Mouse (Mus musculus) intestine, embryonic 15.5 days (tissue): ENCODE data around the gene Ankrd36. TPM values are rescaled to one million over a fixed set of nuclear protein-coding genes. Genes with fewer than 3 reads are reported as not detected.

Source experiments
- ATAC-seq: fragments of 200-750 bp; cut with Nextera tagmentation; 2 replicates; pipeline ENCODE4 v1.8.0; 2017; ENCODE audit warnings: moderate TSS enrichment, moderate library complexity
- H3K27ac ChIP-seq: fragments of 300-500 bp; sonication (generic); 2 replicates; pipeline ENCODE4 v1.5.1; 2015; ENCODE audit warnings: mild to moderate bottlenecking, inconsistent platforms
- H3K27me3 ChIP-seq: fragments of 300-500 bp; sonication (generic); replicated peaks from 2 replicates; pipeline ENCODE4 v1.6.1; 2015; ENCODE audit warnings: inconsistent platforms
- H3K36me3 ChIP-seq: fragments of 300-500 bp; sonication (generic); 2 replicates; pipeline ENCODE4 v1.6.1; 2015; ENCODE audit warnings: inconsistent platforms
- H3K4me1 ChIP-seq: fragments of 300-500 bp; sonication (generic); replicated peaks from 2 replicates; pipeline ENCODE4 v1.6.1; 2015; ENCODE audit warnings: inconsistent platforms
- H3K4me2 ChIP-seq: fragments of 300-500 bp; sonication (generic); replicated peaks from 2 replicates; pipeline ENCODE4 v1.6.1; 2015; ENCODE audit warnings: mild to moderate bottlenecking, inconsistent platforms
- H3K4me3 ChIP-seq: fragments of 300-500 bp; sonication (generic); replicated peaks from 2 replicates; pipeline ENCODE4 v1.5.1; 2015; ENCODE audit warnings: inconsistent platforms
- H3K9ac ChIP-seq: fragments of 300-500 bp; sonication (generic); 2 replicates; pipeline ENCODE4 v1.6.1; 2015; ENCODE audit warnings: inconsistent platforms
- H3K9me3 ChIP-seq: fragments of 300-500 bp; sonication (generic); 2 replicates; pipeline ENCODE4 v1.6.1; 2016; ENCODE audit warnings: inconsistent platforms
- WGBS: fragments of 180-500 bp; shearing (Covaris S2); methylation state at CpG from one replicate; pipeline ENCODE4 v1.1.7; 2015; 5-methylcytosine and 5-hydroxymethylcytosine counted together
- polyA plus RNA-seq: library from polyadenylated mRNA; unstranded; fragments of >200 nt; fragmentation: Nextera tagmentation; extraction: Ambion mirVana; gene quantifications from 2 replicates; pipeline ENCODE4 v1.2.1, GENCODE M21; 2015

The Ankrd36 gene
- polyA plus RNA-seq = 0.08 and 0.16 TPM in 2 replicates

DNA sequence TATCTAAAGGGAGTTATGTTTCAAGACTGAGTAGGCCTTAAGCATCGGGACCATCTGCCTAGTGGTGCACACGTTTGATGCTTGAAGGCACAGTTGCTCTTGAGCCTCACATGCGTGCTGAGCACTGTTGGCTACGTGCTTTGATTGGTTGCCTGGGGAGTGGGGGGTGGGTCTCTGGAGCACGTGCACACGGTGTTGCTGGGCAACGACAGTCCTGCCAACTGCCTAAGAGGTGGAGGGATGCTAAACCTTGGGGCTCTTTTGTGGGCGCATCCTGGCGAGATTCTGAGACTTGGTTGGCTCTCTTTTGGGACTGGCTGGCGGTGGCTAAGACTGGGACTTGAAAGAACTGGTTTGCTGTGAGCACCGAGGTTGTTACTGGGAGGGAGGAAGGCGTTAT, at the start of gene Ankrd36:
Gene Ankrd36 (plus strand): TSS at position 211 of the 400 bp plus-strand sequence.
- Histone ChIP-seq H3K36me3 (no peaks in the 10 kb centered on the region), H3K9ac (no peak within 1 kb of the TSS), H3K27ac (no peak within 1 kb of the TSS), H3K4me3 (no peak within 1 kb of the TSS), H3K4me1 (no peaks in the 10 kb centered on the region), H3K27me3 (no peaks in the 10 kb centered on the region), H3K4me2 (no peak within 1 kb of the TSS), H3K9me3 (no peaks in the 10 kb centered on the region)
- no peak for ATAC-seq
- 77% methylated on average over 12 of the region's 12 CpGs for WGBS

DNA sequence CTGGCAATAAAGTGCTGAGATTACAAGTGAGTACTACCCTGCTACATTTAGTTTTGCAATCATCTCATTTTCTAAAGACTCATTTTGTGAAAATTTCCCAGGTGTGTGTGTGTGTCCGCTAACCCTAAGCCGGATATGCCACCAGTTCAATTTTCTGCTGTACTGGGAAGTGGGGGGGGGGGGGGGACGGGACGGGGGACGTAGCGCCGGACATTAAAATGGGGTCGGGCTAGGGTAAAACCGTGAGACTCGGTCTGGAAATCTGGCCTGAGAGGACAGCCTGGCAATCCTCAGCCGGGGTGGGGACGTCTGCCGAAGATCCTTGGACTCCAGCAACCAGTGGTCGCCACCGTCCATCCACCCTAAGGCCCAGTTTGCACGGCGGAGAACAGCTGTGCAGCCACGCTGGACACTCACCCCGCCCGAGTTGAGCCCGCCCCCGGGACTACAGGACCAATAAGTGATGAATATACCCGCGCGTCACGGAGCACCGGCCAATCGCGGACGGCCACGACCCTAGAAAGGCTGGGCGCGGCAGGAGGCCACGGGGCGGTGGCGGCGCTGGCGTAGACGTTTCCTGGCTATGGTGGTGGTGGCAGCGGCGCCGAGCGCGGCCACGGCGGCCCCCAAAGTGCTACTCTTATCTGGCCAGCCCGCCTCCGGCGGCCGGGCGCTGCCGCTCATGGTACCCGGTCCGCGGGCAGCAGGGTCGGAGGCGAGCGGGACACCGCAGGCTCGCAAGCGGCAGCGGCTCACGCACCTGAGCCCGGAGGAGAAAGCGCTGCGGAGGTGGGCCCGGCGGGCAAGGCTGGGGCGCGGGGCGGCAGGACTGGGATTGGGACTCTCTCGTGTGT, 48.8 kb upstream of the Ankrd36 start, which contains the start of gene Xbp1:
Gene Xbp1 (plus strand): TSS at position 248 of the 854 bp plus-strand sequence.
- Histone ChIP-seq H3K9ac (peak within 1 kb of the TSS; percentile 90), H3K9me3 (no peaks in the 10 kb centered on the region), H3K36me3 (peaks cover 27% of the 10 kb centered on the region), H3K4me1 (peaks cover 20% of the 10 kb centered on the region), H3K4me2 (peak within 1 kb of the TSS; percentile 57), H3K27ac (peak within 1 kb of the TSS; percentile 90), H3K27me3 (no peaks in the 10 kb centered on the region), H3K4me3 (peak within 1 kb of the TSS; percentile 73)
- WGBS = under 1% methylated on average over 72 of the region's 72 CpGs
- peak; percentile 97 for ATAC-seq

DNA sequence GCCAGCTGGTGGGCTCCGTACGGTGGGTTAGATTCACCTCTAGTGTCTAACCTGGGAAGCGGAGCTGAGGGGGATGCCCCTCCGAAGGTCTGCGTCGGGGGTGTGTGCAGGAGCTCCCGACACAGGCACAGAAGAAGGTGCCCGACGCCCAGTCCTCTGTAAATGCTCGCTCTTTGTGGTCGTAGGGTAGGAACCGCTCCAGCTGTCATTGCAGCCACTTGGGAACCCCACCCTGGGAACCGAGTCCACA, 48.3 kb upstream of the Ankrd36 start:
- H3K36me3 ChIP-seq = peaks cover 32% of the 10 kb centered on the region
- peak overlapping the region; percentile 73 for H3K4me3 ChIP-seq
- WGBS = 0% methylated on average over 13 of the region's 13 CpGs
- peak overlapping the region; percentile 90 for H3K27ac ChIP-seq
- no peaks in the 10 kb centered on the region for H3K9me3 ChIP-seq
- peaks cover 20% of the 10 kb centered on the region for H3K4me1 ChIP-seq
- H3K27me3 ChIP-seq = no peaks in the 10 kb centered on the region
- H3K9ac ChIP-seq = peak overlapping the region; percentile 90
- H3K4me2 ChIP-seq = peak overlapping the region; percentile 57
- ATAC-seq = peak; percentile 36

DNA sequence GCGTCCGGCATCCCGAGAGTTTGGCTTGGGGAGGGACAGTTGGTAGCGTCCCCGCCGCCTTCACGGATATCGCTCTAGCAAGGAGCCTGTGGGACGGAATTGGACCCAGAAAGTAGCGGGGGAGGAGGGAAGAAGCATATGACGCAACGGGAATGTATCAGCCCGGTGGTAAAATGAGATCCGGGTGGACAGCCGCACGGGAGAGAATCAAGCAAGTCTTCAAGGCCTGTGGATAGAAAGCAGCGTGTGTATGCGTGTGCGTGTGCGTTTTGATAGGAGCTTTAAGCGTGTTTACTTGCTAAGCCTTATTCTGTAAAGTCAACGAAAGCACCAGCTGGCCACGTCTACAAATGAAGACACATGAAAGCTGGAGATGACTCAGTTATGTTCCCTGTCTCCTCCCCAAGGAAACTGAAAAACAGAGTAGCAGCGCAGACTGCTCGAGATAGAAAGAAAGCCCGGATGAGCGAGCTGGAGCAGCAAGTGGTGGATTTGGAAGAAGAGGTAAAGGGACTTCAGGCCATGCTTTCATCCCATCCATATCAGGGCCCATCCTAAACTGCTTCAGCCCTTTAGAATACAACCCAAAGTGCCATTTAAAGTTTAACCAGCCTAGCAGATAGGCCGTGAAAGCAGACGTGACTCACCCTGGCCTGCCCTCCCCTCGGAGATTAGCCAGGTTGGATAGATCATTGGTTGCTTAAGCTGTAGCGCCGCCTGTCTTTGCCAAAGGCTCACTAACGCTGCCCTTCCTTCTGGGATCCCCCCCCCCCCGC, 47.8 kb upstream of the Ankrd36 start:
- H3K4me2 ChIP-seq = peak overlapping the region; percentile 57
- peak overlapping the region; percentile 73 for H3K4me3 ChIP-seq
- H3K9ac ChIP-seq = peak overlapping the region; percentile 90
- peak overlapping the region; percentile 90 for H3K27ac ChIP-seq
- under 1% methylated on average over 34 of the region's 34 CpGs for WGBS
- peak; percentile 80 for ATAC-seq
- H3K36me3 ChIP-seq = peaks cover 34% of the 10 kb centered on the region
- H3K9me3 ChIP-seq = no peaks in the 10 kb centered on the region
- H3K4me1 ChIP-seq = peaks cover 20% of the 10 kb centered on the region
- no peaks in the 10 kb centered on the region for H3K27me3 ChIP-seq

DNA sequence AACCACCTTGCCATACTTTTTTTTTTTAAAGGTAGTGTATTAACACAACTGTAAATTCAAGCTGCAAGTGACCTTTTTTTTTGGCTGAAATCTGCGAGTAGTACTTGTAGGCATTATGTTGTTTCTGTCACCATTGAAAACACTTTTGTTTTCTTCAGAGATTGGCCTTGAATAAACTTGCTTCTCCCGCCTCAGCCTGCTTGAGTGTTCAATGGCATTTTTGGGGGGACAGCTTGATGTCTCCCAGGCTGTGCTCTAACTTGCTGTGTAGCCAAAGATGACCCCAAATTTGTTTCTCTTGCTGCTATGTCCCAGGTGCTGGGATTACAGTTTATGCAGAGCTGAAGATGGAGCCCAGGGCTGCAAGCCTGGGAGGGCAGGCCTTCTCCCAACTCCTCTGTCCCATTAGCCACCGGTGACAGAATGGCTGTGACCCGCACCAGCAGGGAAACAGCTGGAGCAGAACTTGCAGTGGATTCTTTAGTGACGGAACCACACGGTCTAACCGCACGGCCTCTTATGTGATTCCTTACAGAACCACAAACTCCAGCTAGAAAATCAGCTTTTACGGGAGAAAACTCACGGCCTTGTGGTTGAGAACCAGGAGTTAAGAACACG, 46.6 kb upstream of the Ankrd36 start:
- peaks cover 34% of the 10 kb centered on the region for H3K36me3 ChIP-seq
- peak overlapping the region; percentile 73 for H3K4me3 ChIP-seq
- peaks cover 20% of the 10 kb centered on the region for H3K4me1 ChIP-seq
- no peak overlapping the region for H3K27ac ChIP-seq
- no peaks in the 10 kb centered on the region for H3K27me3 ChIP-seq
- H3K9me3 ChIP-seq = no peaks in the 10 kb centered on the region
- peak overlapping the region; percentile 57 for H3K4me2 ChIP-seq
- WGBS = 79% methylated on average over 11 of the region's 11 CpGs
- no peak for ATAC-seq
- peak overlapping the region; percentile 90; the same call in 1 of the 2 replicates for H3K9ac ChIP-seq

DNA sequence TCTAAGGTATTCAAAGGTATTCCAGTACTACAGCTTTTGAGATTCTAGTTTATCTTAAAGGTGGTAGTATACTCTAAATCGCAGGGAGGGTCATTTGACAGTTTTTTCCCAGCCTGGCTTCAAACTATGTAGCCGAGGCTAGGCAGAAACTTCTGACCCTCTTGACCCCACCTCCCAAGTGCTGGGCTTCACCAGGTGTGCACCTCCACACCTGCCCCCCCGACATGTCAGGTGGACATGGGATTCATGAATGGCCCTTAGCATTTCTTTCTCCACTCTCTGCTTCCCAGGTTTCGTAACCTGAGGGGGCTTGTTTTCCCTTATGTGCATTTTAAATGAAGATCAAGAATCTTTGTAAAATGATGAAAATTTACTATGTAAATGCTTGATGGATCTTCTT, 44.1 kb upstream of the Ankrd36 start:
- Histone ChIP-seq H3K4me3 (no peak overlapping the region), H3K9me3 (no peaks in the 10 kb centered on the region), H3K36me3 (peaks cover 38% of the 10 kb centered on the region), H3K27me3 (no peaks in the 10 kb centered on the region), H3K9ac (no peak overlapping the region), H3K4me1 (peaks cover 17% of the 10 kb centered on the region), H3K4me2 (no peak overlapping the region), H3K27ac (no peak overlapping the region)
- WGBS = 87% methylated on average over 4 of the region's 4 CpGs
- ATAC-seq = no peak

DNA sequence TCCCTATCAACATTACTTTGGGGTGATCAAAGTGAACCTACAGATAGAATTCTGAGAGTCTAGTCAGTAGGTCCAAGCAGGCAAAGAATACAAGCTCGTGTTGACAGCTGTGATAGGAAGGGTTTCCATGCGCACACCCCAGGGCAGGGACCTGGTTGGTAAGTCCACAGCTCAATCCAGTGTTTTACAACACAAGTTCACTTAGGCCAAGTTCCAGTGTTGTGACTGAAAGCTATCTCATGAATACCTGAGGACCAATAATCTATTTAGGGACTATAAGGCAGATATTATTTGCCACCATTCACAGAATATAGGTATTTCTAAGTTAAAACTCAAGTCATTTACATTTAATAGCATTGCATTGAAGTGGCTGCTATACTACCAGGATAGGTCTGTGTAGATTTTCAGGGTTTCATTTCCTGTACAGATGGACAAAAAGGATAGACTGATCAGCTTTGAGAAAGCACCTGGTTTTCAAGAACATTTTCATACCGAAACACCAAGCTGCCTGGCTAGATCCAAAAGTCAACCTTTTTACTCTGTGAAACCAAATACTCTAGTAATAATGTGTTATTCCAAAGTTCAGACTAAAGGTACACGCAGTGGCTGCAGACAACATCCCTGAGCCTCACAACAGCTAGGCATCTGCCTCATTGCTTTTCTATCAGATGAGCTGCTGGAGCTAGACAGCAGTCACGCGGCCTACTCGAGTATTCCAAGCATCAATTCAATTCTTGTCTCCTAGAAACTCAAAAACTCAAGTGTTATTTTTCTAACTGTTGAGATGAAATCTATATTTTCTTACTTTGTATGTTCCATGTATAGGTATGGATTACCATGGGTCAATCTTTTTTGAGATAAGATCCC, 42.7 kb upstream of the Ankrd36 start:
- Histone ChIP-seq H3K27ac (no peak overlapping the region), H3K4me3 (no peak overlapping the region), H3K9me3 (no peaks in the 10 kb centered on the region), H3K9ac (no peak overlapping the region), H3K4me2 (no peak overlapping the region), H3K4me1 (peaks cover 17% of the 10 kb centered on the region), H3K27me3 (no peaks in the 10 kb centered on the region), H3K36me3 (peaks cover 49% of the 10 kb centered on the region)
- WGBS = 83% methylated on average over 7 of the region's 7 CpGs
- no peak for ATAC-seq

DNA sequence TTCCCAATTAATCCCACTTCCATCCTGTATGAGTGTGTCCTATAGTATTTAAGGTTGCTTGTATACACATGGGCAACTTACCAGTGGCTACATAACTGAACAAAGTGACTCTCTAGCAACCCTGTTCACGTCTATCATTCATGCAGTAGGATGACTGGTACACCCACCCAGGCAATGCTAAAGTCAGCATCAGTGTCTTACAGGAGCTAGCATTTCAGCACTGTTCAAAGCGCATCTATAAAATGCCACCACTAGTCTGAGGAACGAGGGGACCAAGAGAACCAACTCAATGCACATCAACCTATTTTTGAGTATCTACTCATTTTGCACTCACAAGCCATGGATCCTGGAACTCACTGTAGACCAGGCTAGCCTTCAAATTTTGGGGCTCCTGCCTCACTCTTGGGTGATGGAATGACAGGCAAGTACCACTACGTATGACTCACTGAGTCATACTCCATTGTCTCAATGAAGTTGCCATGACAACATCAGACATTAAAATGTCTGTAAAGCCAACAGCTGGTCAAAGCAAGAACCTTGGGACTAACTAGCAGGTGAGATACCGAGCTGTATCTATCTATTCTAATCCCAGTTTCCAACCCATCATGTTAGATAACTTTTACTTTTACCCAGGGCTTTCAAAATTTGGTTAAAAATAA, 41.5 kb upstream of the Ankrd36 start:
- H3K27me3 ChIP-seq = no peaks in the 10 kb centered on the region
- no peak for ATAC-seq
- H3K9me3 ChIP-seq = no peaks in the 10 kb centered on the region
- no peak overlapping the region for H3K27ac ChIP-seq
- peaks cover 55% of the 10 kb centered on the region for H3K36me3 ChIP-seq
- H3K4me3 ChIP-seq = no peak overlapping the region
- no peak overlapping the region for H3K9ac ChIP-seq
- WGBS = 84% methylated on average over 5 of the region's 5 CpGs
- no peak overlapping the region for H3K4me2 ChIP-seq
- peaks cover 10% of the 10 kb centered on the region for H3K4me1 ChIP-seq

DNA sequence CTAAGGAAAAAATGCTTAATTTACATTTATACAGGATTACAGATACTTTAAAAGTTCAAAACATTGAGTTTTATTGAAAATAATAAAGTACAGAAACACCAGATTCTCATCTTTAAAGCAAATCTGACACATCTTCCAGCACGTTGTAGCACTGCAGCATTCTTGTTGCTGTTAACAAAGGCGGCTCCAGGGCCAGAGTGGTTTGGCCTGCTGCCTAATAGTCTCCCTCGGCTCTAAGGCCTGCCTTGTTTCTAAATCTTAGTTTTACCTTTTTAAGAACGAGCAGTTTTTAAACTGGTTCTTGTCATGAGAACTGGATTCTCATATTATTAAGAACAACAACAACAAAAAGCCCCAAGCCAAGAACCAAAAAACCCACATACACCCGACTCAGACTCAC, 40.6 kb upstream of the Ankrd36 start:
- Histone ChIP-seq H3K27ac (no peak overlapping the region), H3K4me1 (0 out of 2 replicates have a peak, but pooled peaks cover 1% of the 10 kb centered on the region), H3K4me3 (no peak overlapping the region), H3K4me2 (no peak overlapping the region), H3K9me3 (no peaks in the 10 kb centered on the region), H3K9ac (no peak overlapping the region), H3K27me3 (no peaks in the 10 kb centered on the region), H3K36me3 (peaks cover 54% of the 10 kb centered on the region)
- WGBS = 68% methylated on average over 5 of the region's 5 CpGs
- ATAC-seq = no peak

DNA sequence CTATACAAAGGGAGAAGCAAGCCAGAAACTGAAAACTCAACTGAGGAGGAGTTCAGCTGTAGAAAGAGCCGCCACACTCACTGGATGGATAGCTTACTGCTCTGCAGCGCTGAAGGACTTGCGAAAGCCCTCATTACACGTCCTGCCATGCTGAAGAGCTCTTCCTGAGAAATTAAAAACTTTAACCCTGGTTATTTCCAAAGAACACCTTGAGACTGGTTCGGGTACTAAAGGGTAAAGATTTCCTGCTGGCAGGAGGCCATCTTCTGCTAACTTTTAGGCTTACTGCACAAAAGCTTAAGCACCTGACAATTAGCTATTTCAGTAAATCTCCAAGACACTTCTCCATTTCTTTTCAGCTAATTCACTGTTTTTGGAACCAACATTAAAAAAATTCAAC, 39.3 kb upstream of the Ankrd36 start:
- 77% methylated on average over 5 of the region's 5 CpGs for WGBS
- Histone ChIP-seq H3K27ac (no peak overlapping the region), H3K9ac (no peak overlapping the region), H3K4me2 (no peak overlapping the region), H3K36me3 (peaks cover 45% of the 10 kb centered on the region), H3K27me3 (no peaks in the 10 kb centered on the region), H3K4me1 (no peaks in the 10 kb centered on the region), H3K9me3 (no peaks in the 10 kb centered on the region), H3K4me3 (no peak overlapping the region)
- ATAC-seq = no peak

DNA sequence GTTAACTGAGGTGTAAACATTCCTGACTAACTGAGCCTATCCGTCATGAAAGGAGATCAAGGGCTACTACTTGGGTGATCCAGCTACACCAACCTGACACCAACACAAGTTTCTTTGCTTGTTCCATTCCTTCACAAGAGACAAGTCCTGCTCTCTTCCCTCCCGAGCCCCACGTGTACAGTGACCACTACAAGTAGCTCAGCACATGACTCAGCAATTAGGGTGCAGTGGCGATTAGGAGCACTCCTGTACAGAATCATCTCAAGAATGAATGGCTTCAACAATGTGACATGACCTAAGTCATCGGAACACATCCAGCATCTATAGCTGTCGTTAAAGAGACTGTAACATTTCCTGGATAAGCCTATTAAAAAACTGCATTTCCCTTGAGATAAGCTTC, 38.8 kb upstream of the Ankrd36 start:
- Histone ChIP-seq H3K9me3 (no peaks in the 10 kb centered on the region), H3K27ac (no peak overlapping the region), H3K27me3 (no peaks in the 10 kb centered on the region), H3K4me3 (no peak overlapping the region), H3K36me3 (peaks cover 40% of the 10 kb centered on the region), H3K4me2 (no peak overlapping the region), H3K9ac (no peak overlapping the region), H3K4me1 (no peaks in the 10 kb centered on the region)
- 74% methylated on average over 6 of the region's 6 CpGs for WGBS
- ATAC-seq = no peak
